Mouse (Mus musculus) embryonic facial prominence, embryonic 14.5 days (tissue): ENCODE measurements around the gene Rhbdd2. TPM values are rescaled to one million over a fixed set of nuclear protein-coding genes. Genes with fewer than 3 reads are reported as not detected.
A peak's percentile ranks its signal among the peaks of the same experiment; 100 is the strongest.
"Not testable (repeated sequence)": the region's sequence is repeated elsewhere in the genome, so short reads cannot be mapped to it uniquely, and the experiment has no call there.

ENCODE experiments used
- ATAC-seq: fragments of 200-750 bp; cut with Nextera tagmentation; 2 replicates; pipeline ENCODE4 v1.8.0; 2017; ENCODE audit warnings: low read depth, moderate number of reproducible peaks, moderate TSS enrichment
- DNase-seq: peaks from one replicate; pipeline ENCODE4 v3.0.0-alpha.2; 2015; ENCODE audit warnings: low spot score
- H3K27ac ChIP-seq: fragments of 300-500 bp; sonication (generic); replicated peaks from 2 replicates; pipeline ENCODE4 v1.5.1; 2014; ENCODE audit warnings: low read depth, mild to moderate bottlenecking, low read length, moderate library complexity
- H3K27me3 ChIP-seq: fragments of 300-500 bp; sonication (generic); replicated peaks from 2 replicates; pipeline ENCODE4 v1.6.1; 2014; ENCODE audit warnings: low read length; ENCODE audit not compliant: control insufficient read depth, insufficient read depth
- H3K36me3 ChIP-seq: fragments of 300-500 bp; sonication (generic); 2 replicates; pipeline ENCODE4 v1.6.1; 2014; ENCODE audit warnings: low read length, mixed read lengths; ENCODE audit not compliant: control insufficient read depth, insufficient read depth
- H3K4me1 ChIP-seq: fragments of 300-500 bp; sonication (generic); 2 replicates; pipeline ENCODE4 v1.6.1; 2014; ENCODE audit warnings: antibody characterized with exemption, low read length; ENCODE audit not compliant: control insufficient read depth, insufficient read depth
- H3K4me2 ChIP-seq: fragments of 300-500 bp; sonication (generic); 2 replicates; pipeline ENCODE4 v1.6.1; 2014; ENCODE audit warnings: low read depth, mild to moderate bottlenecking, low read length, moderate library complexity, mixed read lengths
- H3K4me3 ChIP-seq: fragments of 300-500 bp; sonication (generic); 2 replicates; pipeline ENCODE4 v1.5.1; 2014; ENCODE audit warnings: low read depth, mild to moderate bottlenecking, low read length
- H3K9ac ChIP-seq: fragments of 300-500 bp; sonication (generic); 2 replicates; pipeline ENCODE4 v1.6.1; 2014; ENCODE audit warnings: low read depth, mild to moderate bottlenecking, low read length, moderate library complexity, mixed read lengths
- H3K9me3 ChIP-seq: fragments of 300-500 bp; sonication (generic); 2 replicates; pipeline ENCODE4 v1.6.1; 2016; ENCODE audit warnings: low read length; ENCODE audit not compliant: control insufficient read depth
- WGBS: fragments of 180-500 bp; shearing (Covaris S2); extraction: QIAGEN DNeasy Blood & Tissue Kit; methylation state at CpG from one replicate; pipeline ENCODE4 v1.1.7; 2014; 5-methylcytosine and 5-hydroxymethylcytosine counted together
- polyA plus RNA-seq: library from polyadenylated mRNA; unstranded; fragments of >200 nt; fragmentation: Nextera tagmentation; extraction: Ambion mirVana; gene quantifications from 2 replicates; pipeline ENCODE4 v1.2.1, GENCODE M21; 2014

Rhbdd2 gene
- polyA plus RNA-seq, 1 experiment from 2014 or later, result 37.1 TPM

DNA sequence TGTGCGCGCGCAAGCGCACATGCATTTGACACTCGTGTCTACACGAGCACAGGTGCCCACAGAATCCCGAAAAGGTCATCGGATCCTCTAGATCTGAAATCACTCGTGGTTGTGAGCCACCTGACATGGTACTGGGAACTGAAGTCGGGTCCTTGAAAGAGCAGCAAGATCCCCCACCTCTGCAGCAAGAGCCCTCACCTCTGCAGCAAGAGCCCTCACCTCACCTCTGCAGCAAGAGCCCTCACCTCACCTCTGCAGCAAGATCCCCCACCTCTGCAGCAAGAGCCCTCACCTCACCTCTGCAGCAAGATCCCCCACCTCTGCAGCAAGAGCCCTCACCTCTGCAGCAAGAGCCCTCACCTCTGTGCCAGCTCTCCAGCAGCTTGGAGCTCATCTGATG lies 12.7 kb upstream of the Rhbdd2 start:
- DNase-seq, H3K4me1 ChIP-seq, ATAC-seq, H3K4me2 ChIP-seq, H3K27me3 ChIP-seq, H3K27ac ChIP-seq, H3K4me3 ChIP-seq, H3K9ac ChIP-seq, H3K36me3 ChIP-seq, H3K9me3 ChIP-seq: not testable (repeated sequence)
- 86% methylated on average over 10 of the region's 10 CpGs for WGBS

- WGBS, result 81% methylated on average over 9 of the region's 9 CpGs
- ATAC-seq (no peak), DNase-seq (no peak)
- Histone ChIP-seq H3K36me3 (no peaks in the 10 kb centered on the region), H3K4me1 (no peaks in the 10 kb centered on the region), H3K4me2 (no peak overlapping the region), H3K9ac (no peak overlapping the region), H3K4me3 (no peak overlapping the region), H3K27me3 (no peaks in the 10 kb centered on the region), H3K9me3 (no peaks in the 10 kb centered on the region), H3K27ac (no peak overlapping the region)
Observed at GRCm38 (mm10) chr5:135620526-135620925, 11.9 kb upstream of the Rhbdd2 start.

- Histone ChIP-seq H3K9me3 (no peaks in the 10 kb centered on the region), H3K4me1 (no peaks in the 10 kb centered on the region), H3K4me3 (no peak overlapping the region), H3K9ac (no peak overlapping the region), H3K36me3 (no peaks in the 10 kb centered on the region), H3K27ac (no peak overlapping the region), H3K4me2 (no peak overlapping the region), H3K27me3 (no peaks in the 10 kb centered on the region)
- WGBS, result 74% methylated on average over 10 of the region's 10 CpGs
- DNase-seq, result peak; percentile 44
- no peak for ATAC-seq
Observed at GRCm38 (mm10) chr5:135621725-135622124, 10.7 kb upstream of the Rhbdd2 start.

GRCm38 (mm10) chr5:135623006-135623563 lies 9.3 kb upstream of the Rhbdd2 start:
- no peak overlapping the region for H3K27ac ChIP-seq

GRCm38 (mm10) chr5:135628916-135629315 lies 3.5 kb upstream of the Rhbdd2 start:
- ATAC-seq (no peak), DNase-seq (no peak)
- Histone ChIP-seq H3K4me3 (no peak overlapping the region), H3K36me3 (no peaks in the 10 kb centered on the region), H3K4me1 (peaks cover 5% of the 10 kb centered on the region), H3K9me3 (no peaks in the 10 kb centered on the region), H3K27ac (no peak overlapping the region), H3K4me2 (no peak overlapping the region), H3K9ac (no peak overlapping the region), H3K27me3 (no peaks in the 10 kb centered on the region)
- 45% methylated on average over 10 of the region's 10 CpGs for WGBS

More at GRCm38 (mm10) chr5:135623006-135623563, 9.3 kb upstream of the Rhbdd2 start:
- H3K27me3 ChIP-seq, result no peaks in the 10 kb centered on the region
- 68% methylated on average over 18 of the region's 18 CpGs for WGBS
- H3K9me3 ChIP-seq, result no peaks in the 10 kb centered on the region
- no peaks in the 10 kb centered on the region for H3K36me3 ChIP-seq
- H3K9ac ChIP-seq, result no peak overlapping the region
- peak; percentile 13 for DNase-seq
- no peaks in the 10 kb centered on the region for H3K4me1 ChIP-seq
- no peak for ATAC-seq
- no peak overlapping the region for H3K4me3 ChIP-seq
- no peak overlapping the region for H3K4me2 ChIP-seq

- Histone ChIP-seq H3K9me3 (no peaks in the 10 kb centered on the region), H3K9ac (no peak overlapping the region), H3K4me2 (no peak overlapping the region), H3K27me3 (no peaks in the 10 kb centered on the region), H3K4me1 (peaks cover 5% of the 10 kb centered on the region), H3K4me3 (no peak overlapping the region), H3K27ac (no peak overlapping the region), H3K36me3 (no peaks in the 10 kb centered on the region)
- ATAC-seq (no peak), DNase-seq (no peak)
- 86% methylated on average over 3 of the region's 3 CpGs for WGBS
Observed at GRCm38 (mm10) chr5:135629401-135629800, 3.0 kb upstream of the Rhbdd2 start.

DNA sequence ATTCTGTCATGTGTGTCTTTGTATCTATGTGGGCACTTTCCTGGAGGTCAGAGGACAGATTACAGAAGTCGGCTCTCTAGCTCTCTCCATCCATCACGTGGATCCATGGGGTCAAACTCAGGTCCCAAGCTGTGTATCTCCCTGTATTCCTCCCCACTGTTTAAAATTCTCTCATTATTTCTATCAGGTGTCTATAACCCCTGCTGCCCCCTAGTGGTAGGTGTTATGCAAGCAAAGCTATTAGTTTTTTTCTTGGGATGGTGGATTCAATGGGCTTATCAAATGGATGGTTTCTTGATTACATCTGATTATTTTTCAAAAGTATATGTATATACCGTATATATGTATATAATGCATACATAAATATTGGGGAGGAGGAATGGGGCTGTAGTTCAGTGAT lies 1.8 kb upstream of the Rhbdd2 start:
- H3K4me2 ChIP-seq, result no peak overlapping the region
- H3K4me1 ChIP-seq, result peaks cover 5% of the 10 kb centered on the region
- WGBS, result 32% methylated on average over 3 of the region's 3 CpGs
- DNase-seq (peak; percentile 23), ATAC-seq (no peak)
- no peak overlapping the region for H3K4me3 ChIP-seq
- no peak overlapping the region for H3K27ac ChIP-seq
- H3K9me3 ChIP-seq, result no peaks in the 10 kb centered on the region
- H3K27me3 ChIP-seq, result no peaks in the 10 kb centered on the region
- H3K9ac ChIP-seq, result no peak overlapping the region
- H3K36me3 ChIP-seq, result peaks cover 7% of the 10 kb centered on the region

GRCm38 (mm10) chr5:135632797-135633144 lies 353 bp downstream of the Rhbdd2 start:
- ATAC-seq (peak; percentile 81), DNase-seq (no peak)
- 0% methylated on average over 13 of the region's 21 CpGs for WGBS
- Histone ChIP-seq H3K4me1 (peaks cover 5% of the 10 kb centered on the region), H3K4me2 (peak overlapping the region; percentile 63), H3K27me3 (no peaks in the 10 kb centered on the region), H3K36me3 (peaks cover 29% of the 10 kb centered on the region), H3K27ac (peak overlapping the region; percentile 74), H3K9me3 (no peaks in the 10 kb centered on the region), H3K9ac (peak overlapping the region; percentile 83), H3K4me3 (peak overlapping the region; percentile 69)

DNA sequence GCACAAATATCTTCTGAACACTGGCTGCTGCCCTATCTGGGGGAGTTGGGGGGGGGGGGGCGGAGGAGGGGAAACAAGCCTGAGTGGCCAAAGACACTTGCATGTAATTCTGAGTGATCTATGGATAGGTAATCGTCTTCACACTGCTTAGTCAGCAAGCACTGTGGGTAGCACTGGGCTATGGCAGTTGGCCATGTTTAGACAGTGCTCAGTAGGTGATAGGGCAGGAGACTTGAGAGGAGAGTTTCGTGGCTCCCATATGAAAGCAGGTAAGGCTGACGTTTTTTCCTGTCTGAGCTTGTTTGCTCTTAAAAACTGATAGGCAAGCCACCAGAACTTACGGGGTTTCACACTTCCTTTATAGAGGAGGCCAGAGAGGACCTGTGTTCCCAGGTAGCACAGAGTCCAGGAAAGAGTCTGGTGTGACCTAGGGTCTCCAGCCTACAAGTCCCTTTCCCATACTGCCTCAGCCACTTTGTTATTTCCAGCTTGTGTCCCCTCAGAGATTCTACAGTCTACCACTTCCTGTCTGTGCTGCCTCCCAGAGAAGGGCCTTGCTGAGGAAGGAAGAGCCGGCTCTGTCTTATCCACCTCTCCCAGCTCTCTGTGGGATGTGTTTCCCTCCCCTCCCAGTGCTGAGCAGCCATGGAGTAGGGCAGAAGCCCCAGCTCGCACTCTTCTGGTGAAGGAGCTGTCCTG lies 7.5 kb downstream of the Rhbdd2 start:
- no peak overlapping the region for H3K4me3 ChIP-seq
- WGBS, result 77% methylated on average over 6 of the region's 7 CpGs
- no peak overlapping the region for H3K4me2 ChIP-seq
- no peak overlapping the region for H3K9ac ChIP-seq
- no peaks in the 10 kb centered on the region for H3K9me3 ChIP-seq
- no peak for ATAC-seq
- H3K36me3 ChIP-seq, result peaks cover 56% of the 10 kb centered on the region
- no peaks in the 10 kb centered on the region for H3K27me3 ChIP-seq
- H3K27ac ChIP-seq, result no peak overlapping the region
- no peak for DNase-seq
- H3K4me1 ChIP-seq, result no peaks in the 10 kb centered on the region
